9 mouse cellular contexts compared by ENCODE assay signal in the genomic region with DNA sequence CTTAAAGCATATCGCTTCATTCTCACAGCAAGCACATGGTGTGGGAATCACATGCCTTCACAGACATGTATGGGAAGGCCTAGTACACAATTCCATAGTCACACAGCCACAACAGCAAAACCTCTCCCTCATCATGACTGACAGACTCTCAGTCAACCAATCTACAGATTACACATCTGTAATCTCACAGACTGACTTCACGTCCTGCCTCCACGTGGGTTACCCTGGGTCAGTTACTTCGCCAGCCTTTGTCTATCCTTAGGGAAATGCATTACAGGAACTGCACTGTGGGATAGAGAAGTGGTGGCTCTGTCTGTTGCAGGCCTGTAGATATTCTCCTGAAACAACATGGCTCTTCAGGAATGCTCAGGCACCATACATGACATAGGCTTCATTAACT. TPM values are rescaled to one million over a fixed set of nuclear protein-coding genes. Genes with fewer than 3 reads are reported as not detected.
DNase-seq lines count a peak whose midpoint lies in the region; ATAC-seq lines count a peak whose summit lies in the region.
"Had no signal": no experiment of that assay in that cellular context is flagged by ENCODE, and none has a peak within 500 bp of the region (broad histone marks: within the 10 kb centered on the region; RNA-seq: fewer than 3 reads in every experiment).

No protein-coding gene starts in this region.

- H3K4me2 ChIP-seq in embryonic facial prominence, embryonic 14.5 days (ENCODE audit: low read depth, low read length), result peak overlapping the region; percentile 77
- peak overlapping the region; percentile 74 for H3K4me2 ChIP-seq in limb, embryonic 12.5 days
- peak overlapping the region; percentile 55 for H3K4me2 ChIP-seq in stomach, embryonic 14.5 days (replicated peaks; ENCODE audit: low read depth, low read length)

- no peak for DNase-seq in embryonic facial prominence, embryonic 14.5 days (ENCODE audit: low spot score)
- no peak for DNase-seq in adrenal gland, postnatal 36 days
- DNase-seq in frontal cortex, adult 2 months (ENCODE audit: extremely low spot score in 1 of 2, low spot score in 1 of 2), result no peak
- no peak for DNase-seq in right cerebral cortex, adult 18-20 months
- DNase-seq: cerebellum, adult 8-10 months had no signal

- no peak for ATAC-seq in megakaryocyte, adult 5-6 weeks (ENCODE audit: poor library complexity, severe bottlenecking)
- ATAC-seq in embryonic facial prominence, embryonic 14.5 days (ENCODE audit: low read depth), result no peak
- ATAC-seq in limb, embryonic 12.5 days (ENCODE audit: insufficient number of reproducible peaks, insufficient read depth, low FRiP score, low TSS enrichment, low read depth), result no peak
- no peak for ATAC-seq in stomach, embryonic 14.5 days (ENCODE audit: insufficient number of reproducible peaks, insufficient read depth, low FRiP score, low read depth)

- H3K9ac ChIP-seq in embryonic facial prominence, embryonic 14.5 days (ENCODE audit: low read depth, low read length), result peak overlapping the region; percentile 90
- peak overlapping the region; percentile 77 for H3K9ac ChIP-seq in limb, embryonic 12.5 days (replicated peaks)
- H3K9ac ChIP-seq in stomach, embryonic 14.5 days (replicated peaks; ENCODE audit: low read depth, low read length), result peak overlapping the region; percentile 77; the same call in 1 of the 2 replicates

- H3K36me3 ChIP-seq in megakaryocyte, embryonic 14.5 days (replicated peaks; ENCODE audit: low read length), result peaks cover 69% of the 10 kb centered on the region
- peaks cover 38% of the 10 kb centered on the region for H3K36me3 ChIP-seq in embryonic facial prominence, embryonic 14.5 days (ENCODE audit: control insufficient read depth, insufficient read depth, low read length)
- H3K36me3 ChIP-seq in limb, embryonic 12.5 days, result peaks cover 55% of the 10 kb centered on the region
- peaks cover 20% of the 10 kb centered on the region for H3K36me3 ChIP-seq in stomach, embryonic 14.5 days (ENCODE audit: control insufficient read depth, insufficient read depth, low read length)

- no peaks in the 10 kb centered on the region for H3K27me3 ChIP-seq in megakaryocyte, embryonic 14.5 days (replicated peaks)
- H3K27me3 ChIP-seq in embryonic facial prominence, embryonic 14.5 days (replicated peaks; ENCODE audit: control insufficient read depth, insufficient read depth, low read length), result no peaks in the 10 kb centered on the region
- no peaks in the 10 kb centered on the region for H3K27me3 ChIP-seq in limb, embryonic 12.5 days
- H3K27me3 ChIP-seq in stomach, embryonic 14.5 days (ENCODE audit: control insufficient read depth, insufficient read depth, low read length), result no peaks in the 10 kb centered on the region

- H3K4me1 ChIP-seq in megakaryocyte, embryonic 14.5 days, result peaks cover 30% of the 10 kb centered on the region
- H3K4me1 ChIP-seq in embryonic facial prominence, embryonic 14.5 days (ENCODE audit: control insufficient read depth, insufficient read depth, low read length), result peaks cover 11% of the 10 kb centered on the region
- H3K4me1 ChIP-seq in limb, embryonic 12.5 days (replicated peaks), result peaks cover 18% of the 10 kb centered on the region
- H3K4me1 ChIP-seq in stomach, embryonic 14.5 days (ENCODE audit: control insufficient read depth, insufficient read depth, low read length), result peaks cover 4% of the 10 kb centered on the region; the same call in 1 of the 2 replicates

- no peak overlapping the region for H3K27ac ChIP-seq in embryonic facial prominence, embryonic 14.5 days (replicated peaks; ENCODE audit: low read depth, low read length)
- no peak overlapping the region for H3K27ac ChIP-seq in limb, embryonic 12.5 days
- no peak overlapping the region for H3K27ac ChIP-seq in stomach, embryonic 14.5 days (ENCODE audit: low read length)

- no peaks in the 10 kb centered on the region for H3K9me3 ChIP-seq in megakaryocyte, embryonic 14.5 days
- no peaks in the 10 kb centered on the region for H3K9me3 ChIP-seq in embryonic facial prominence, embryonic 14.5 days (ENCODE audit: control insufficient read depth, low read length)
- H3K9me3 ChIP-seq in limb, embryonic 12.5 days, result no peaks in the 10 kb centered on the region
- no peaks in the 10 kb centered on the region for H3K9me3 ChIP-seq in stomach, embryonic 14.5 days (ENCODE audit: control insufficient read depth, low read depth, low read length)

- 76% methylated on average over 4 of the region's 4 CpGs for WGBS in embryonic facial prominence, embryonic 14.5 days
- WGBS in limb, embryonic 12.5 days, result 73% methylated on average over 4 of the region's 4 CpGs
- 74% methylated on average over 4 of the region's 4 CpGs for WGBS in stomach, embryonic 14.5 days

- peak overlapping the region; percentile 96 for H3K4me3 ChIP-seq in megakaryocyte, embryonic 14.5 days (replicated peaks)
- H3K4me3 ChIP-seq in embryonic facial prominence, embryonic 14.5 days (ENCODE audit: low read depth, low read length), result peak overlapping the region; percentile 71
- peak overlapping the region; percentile 81 for H3K4me3 ChIP-seq in limb, embryonic 12.5 days (replicated peaks)
- H3K4me3 ChIP-seq in stomach, embryonic 14.5 days (ENCODE audit: low read depth, low read length), result peak overlapping the region; percentile 80; the same call in 1 of the 2 replicates

RNA-seq across cellular contexts. Expression of gene Mrpl21, which starts 0.8 kb away (rescaled TPM):
- polyA plus RNA-seq in megakaryocyte, embryonic 14.5 days (2012; ENCODE audit: insufficient read depth, low replicate concordance), result 8.9 and 14.9 TPM in 2 replicates
- total RNA-seq in megakaryocyte, adult 5-6 weeks (2015), result 61.8 and 65.2 TPM in 2 replicates
- 65.1 and 73.7 TPM in 2 replicates for total RNA-seq in megakaryocyte, adult 5-6 weeks (2017)
- 110 and 116 TPM in 2 replicates for polyA plus RNA-seq in embryonic facial prominence, embryonic 14.5 days (2014; fragmentation: Nextera tagmentation; extraction: Ambion mirVana)
- polyA plus RNA-seq in limb, embryonic 12.5 days (2016; fragmentation: Nextera tagmentation; extraction: Ambion mirVana), result 132 and 139 TPM in 2 replicates
- 130 and 134 TPM in 2 replicates for polyA plus RNA-seq in stomach, embryonic 14.5 days (2014; fragmentation: Nextera tagmentation; extraction: Ambion mirVana)
- 10 to 100 TPM; 70.0 to 74.4 TPM for total RNA-seq in adrenal gland, postnatal 36 days (2021)
- 53.9 and 56.7 TPM in 2 replicates for polyA plus RNA-seq in frontal cortex, adult 2 months (2012; rRNA removed)

RNA-seq across cellular contexts. Expression of gene Ighmbp2, which starts 0.9 kb away (rescaled TPM):
- 0.64 and 7.2 TPM in 2 replicates for polyA plus RNA-seq in megakaryocyte, embryonic 14.5 days (2012; ENCODE audit: insufficient read depth, low replicate concordance)
- total RNA-seq in megakaryocyte, adult 5-6 weeks (2015), result 1.5 and 1.6 TPM in 2 replicates
- 2.9 and 3.3 TPM in 2 replicates for total RNA-seq in megakaryocyte, adult 5-6 weeks (2017)
- polyA plus RNA-seq in embryonic facial prominence, embryonic 14.5 days (2014; fragmentation: Nextera tagmentation; extraction: Ambion mirVana), result 8.1 and 8.6 TPM in 2 replicates
- polyA plus RNA-seq in limb, embryonic 12.5 days (2016; fragmentation: Nextera tagmentation; extraction: Ambion mirVana), result 14.6 and 15.3 TPM in 2 replicates
- 7.9 and 9.1 TPM in 2 replicates for polyA plus RNA-seq in stomach, embryonic 14.5 days (2014; fragmentation: Nextera tagmentation; extraction: Ambion mirVana)
- total RNA-seq in adrenal gland, postnatal 36 days (2021), result 1 to 10 TPM; 5.2 to 6.7 TPM
- 7.0 and 8.2 TPM in 2 replicates for polyA plus RNA-seq in frontal cortex, adult 2 months (2012; rRNA removed)

RNA-seq across cellular contexts. Expression of gene Cpt1a, which starts 40.2 kb away (rescaled TPM):
- 5.2 and 6.7 TPM in 2 replicates for polyA plus RNA-seq in megakaryocyte, embryonic 14.5 days (2012; ENCODE audit: insufficient read depth, low replicate concordance)
- 69.6 and 73.1 TPM in 2 replicates for total RNA-seq in megakaryocyte, adult 5-6 weeks (2015)
- total RNA-seq in megakaryocyte, adult 5-6 weeks (2017), result 56.2 and 66.0 TPM in 2 replicates
- 16.5 and 24.9 TPM in 2 replicates for polyA plus RNA-seq in embryonic facial prominence, embryonic 14.5 days (2014; fragmentation: Nextera tagmentation; extraction: Ambion mirVana)
- 12.1 and 12.8 TPM in 2 replicates for polyA plus RNA-seq in limb, embryonic 12.5 days (2016; fragmentation: Nextera tagmentation; extraction: Ambion mirVana)
- polyA plus RNA-seq in stomach, embryonic 14.5 days (2014; fragmentation: Nextera tagmentation; extraction: Ambion mirVana), result 21.4 and 25.2 TPM in 2 replicates
- total RNA-seq in adrenal gland, postnatal 36 days (2021), result 100 to 1,000 TPM; 265 to 423 TPM
- polyA plus RNA-seq in frontal cortex, adult 2 months (2012; rRNA removed), result 22.6 and 25.1 TPM in 2 replicates
